Mouse (Mus musculus): ENCODE results near the gene Lsm14b. TPM values are rescaled to one million over a fixed set of nuclear protein-coding genes. Genes with fewer than 3 reads are reported as not detected.
A peak's percentile ranks its signal among the peaks of the same experiment; 100 is the strongest.

The Lsm14b gene
- total RNA-seq, 2 experiments from 2014 or later: 62.0 to 62.3 TPM

DNA sequence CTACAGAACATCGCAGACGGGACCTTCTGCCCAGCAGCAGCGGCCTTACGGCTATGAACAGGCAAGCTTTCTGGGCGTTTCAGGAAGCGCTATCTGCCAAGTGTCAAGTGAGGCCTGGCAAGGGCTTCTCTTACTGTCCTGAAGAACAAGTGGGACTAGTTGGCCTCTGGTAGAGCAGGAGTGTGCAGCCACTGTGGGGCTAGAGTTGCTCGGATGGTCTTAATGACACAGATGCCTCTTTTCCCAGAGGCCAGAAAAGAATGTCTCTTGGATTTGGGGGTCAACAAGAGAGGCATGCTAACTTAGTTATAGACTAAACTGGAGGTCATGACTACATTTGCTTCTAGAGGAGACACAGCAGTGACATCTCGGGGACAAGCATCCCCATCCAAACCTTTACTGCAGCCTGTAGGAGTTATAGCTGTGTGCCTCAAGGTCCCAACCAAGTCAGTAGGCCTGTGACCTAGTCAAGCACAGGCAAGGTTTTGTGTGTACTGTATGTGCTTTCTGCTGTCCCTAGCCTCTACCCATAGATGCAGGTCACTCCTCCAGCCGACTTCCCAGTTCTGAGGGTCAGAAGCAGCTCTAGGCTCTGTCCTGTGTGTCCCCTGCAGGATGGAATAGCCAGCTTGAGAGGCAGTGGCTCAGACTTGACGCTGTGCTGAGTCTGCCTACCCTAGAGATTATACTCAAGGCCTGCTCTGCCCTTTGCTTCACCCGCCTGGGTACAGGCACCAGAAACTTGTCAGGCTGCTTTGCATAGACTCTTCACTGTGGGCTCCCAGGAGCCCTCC, 38.7 kb downstream of the Lsm14b start:
- DNase-seq: peak; percentile 39 to 42

DNA sequence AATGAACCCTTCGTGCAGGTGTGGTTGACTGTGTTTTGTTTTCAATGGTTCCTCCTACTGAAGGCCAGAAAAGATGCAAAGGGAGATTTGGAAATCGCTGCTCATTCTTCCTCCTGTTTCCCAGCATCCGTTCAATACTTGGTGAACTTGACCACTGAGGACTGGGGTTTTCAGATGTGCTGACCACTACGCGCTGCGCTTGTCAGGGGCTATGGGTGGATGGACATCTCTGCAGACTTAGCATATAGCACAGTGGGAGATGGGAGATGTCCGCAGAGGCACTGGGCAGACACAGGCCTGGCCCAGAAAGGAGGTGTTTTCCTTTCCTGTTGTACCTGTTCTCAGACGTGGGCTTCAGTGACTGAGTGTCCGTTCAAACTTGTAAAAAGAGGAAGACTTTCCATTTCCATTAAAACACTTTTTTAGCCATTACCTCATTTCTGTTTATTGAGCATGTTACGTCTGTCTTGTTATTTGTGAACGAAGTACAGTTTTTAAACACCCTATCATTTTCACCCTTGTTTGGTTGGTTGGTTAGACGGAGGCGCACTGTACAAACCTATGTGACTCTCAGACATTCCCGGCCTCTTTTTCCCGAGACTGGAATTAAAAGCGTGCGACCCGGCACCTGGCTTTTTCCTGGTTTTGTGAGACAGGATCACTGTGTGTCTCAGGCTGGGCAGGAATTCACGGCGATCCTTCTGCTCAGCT, 45.1 kb downstream of the Lsm14b start:
- DNase-seq: peak in 1 of 2 experiments; percentile 19

DNA sequence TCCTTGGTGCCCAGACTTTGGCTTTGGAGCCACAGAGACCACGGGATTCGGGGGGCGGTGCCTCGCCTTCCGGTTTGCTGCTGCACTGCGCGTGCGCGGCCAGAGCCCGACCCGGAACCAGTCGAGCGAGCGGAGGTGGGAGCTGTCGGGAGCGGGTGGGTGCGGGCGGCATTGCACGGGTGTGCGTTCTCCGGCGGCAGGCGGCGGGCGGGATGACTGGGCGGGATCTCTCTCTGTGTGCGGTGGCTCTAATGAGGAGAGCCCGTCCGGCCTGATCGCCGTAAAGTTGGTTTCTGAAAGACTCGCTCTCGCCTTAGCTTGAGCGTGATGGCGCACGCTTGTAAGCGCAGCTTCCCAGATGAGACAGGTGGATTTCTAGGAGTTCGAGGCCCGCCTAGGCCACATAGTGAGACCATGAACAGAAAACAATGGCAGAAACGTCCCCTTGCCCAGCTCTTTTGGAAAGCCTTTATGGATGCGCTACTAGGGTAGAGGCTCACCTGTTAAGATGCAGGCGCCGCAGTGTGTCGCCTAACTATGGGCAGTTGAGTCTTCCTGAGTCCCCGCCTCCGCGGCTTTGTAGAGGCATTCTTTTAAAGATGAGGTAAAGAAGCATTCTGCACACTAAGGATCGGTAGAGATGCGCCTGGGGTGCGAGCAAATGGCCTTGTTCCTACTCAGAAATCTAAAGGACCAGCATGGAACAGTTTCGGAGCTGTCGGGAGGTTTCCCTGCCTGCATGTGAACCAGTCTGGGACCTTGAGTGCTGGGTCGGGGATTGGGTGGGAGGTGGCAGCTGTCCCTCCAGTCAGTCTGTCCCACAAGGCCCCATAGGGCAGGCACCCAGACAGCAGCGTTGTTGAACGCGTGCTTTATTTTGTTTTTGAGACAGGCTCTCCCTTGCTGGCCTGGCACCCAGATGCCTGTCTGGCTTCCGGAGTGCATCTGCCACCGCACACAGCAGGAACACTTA, 46.0 kb downstream of the Lsm14b start, which contains the start of gene Mtg2:
Mtg2 (plus strand) TSS at position 108 of the 973 bp plus-strand sequence.
- DNase-seq: peak; percentile 96 to 98

DNA sequence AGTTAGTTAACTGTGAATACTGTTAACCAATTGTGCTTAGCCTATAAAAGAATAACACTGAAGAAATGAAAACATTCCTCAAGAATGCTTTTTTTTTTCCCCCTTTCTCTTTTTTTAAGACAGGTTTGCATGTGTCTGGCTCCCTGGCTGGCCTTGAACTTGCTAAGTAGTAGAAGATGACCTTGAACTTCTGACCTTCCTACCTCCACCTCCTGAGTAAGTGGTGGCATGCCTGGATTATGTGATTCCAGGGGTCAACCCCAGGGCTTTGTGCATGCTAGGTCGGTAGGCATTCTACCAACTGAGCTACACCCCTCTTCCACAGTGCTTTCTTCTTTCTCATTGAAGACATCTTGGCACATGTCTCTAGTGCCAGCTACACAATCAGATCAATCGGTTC, 46.9 kb downstream of the Lsm14b start:
- no peak for DNase-seq

DNA sequence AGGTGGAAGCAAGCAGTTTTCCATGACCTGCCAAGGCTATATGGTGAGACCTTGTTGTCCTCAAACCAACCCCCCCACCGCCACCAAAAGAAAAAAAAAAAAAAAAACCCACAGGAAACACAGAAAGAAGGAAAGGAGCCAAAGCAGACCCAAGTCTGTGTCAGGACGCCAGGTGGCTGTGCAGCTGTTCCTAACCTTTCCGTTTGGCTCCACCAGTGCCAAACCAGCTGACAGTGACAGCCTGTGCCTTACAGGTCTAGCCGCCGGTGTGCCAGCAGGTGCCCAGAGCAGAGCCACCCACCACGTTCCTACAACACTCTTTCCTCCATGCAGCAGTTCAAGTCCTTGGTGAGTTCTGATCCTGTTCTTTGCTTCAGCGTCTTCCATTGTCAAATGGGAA, 48.1 kb downstream of the Lsm14b start:
- no peak for DNase-seq

DNA sequence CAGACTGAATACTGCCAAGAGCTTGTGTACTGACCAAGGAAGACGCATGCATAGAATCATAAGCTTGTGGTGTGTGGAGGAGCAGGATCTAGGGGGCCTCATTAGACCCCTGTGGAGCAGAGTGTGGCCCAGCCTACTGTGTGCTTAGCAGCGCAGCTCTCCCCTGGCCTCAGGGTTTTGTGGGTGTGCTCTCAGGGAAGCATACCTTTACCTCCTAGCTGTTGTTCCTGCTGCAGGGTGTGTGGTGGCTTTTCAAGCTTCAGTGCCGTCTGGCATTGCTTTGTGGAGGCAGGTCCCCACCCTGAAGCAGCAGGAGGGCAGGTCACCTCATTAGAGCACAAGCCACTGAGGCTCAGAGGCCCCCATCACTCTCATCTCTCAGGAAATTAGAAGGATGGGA, 52.8 kb downstream of the Lsm14b start:
- no peak for DNase-seq

DNA sequence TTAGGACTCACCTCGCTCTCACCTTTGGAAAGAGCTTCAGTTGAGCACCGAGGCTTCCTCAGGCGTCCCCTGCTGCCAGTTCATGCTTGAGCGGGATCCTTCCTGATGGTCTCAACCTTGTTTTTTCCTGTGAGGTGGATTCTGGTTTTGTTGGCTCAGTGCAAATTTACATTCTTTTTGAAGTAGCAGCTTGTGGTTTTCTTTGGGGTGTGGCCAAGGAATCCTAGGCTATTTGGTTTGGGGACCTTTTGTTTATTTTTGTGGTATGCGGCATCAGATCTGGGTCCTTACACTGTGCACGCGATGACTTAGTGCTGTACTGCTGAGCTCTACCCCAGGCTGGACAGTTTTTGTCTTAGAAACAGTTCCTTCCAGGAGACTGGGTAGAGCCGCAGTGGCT, 55.9 kb downstream of the Lsm14b start:
- DNase-seq: no peak

DNA sequence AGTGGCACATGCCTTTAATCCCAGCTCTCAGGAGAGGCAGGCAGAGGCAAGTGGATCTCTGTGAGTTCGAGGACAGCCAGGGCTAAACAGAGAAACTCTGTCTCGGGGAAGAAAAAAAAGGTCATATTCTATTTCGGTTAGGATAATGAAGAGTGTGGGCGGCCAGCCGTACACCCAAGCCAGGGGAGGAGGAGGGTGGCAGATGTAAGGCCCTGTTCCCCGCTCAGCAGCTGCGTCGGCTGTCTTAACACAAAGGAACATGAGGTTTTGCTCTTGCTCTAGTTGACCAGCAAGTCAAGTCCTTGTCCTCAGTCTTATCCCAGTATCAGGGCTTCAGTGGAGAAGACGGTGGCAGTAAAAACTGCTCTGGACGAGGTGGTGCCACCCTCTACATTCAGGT, 58.3 kb downstream of the Lsm14b start:
- no peak for DNase-seq

DNA sequence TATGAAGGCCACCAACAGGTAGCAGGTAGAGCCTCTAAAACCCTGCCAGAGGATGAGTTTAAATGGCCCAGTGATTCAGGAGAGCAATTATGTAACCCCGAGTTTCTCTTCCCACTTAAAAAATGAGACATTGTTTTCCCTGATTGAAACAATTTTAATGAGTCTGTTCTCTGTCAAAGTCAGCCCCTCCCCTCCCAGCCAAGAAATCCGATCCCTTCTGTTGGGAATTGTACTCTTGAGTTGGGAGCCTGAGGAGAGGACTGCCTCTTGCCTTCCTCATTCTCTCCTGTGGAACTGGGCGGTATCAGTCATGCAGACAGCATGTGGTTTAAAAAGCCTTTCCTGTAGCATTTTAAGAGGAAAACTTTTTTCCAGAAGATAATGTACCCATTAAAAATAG, 59.8 kb downstream of the Lsm14b start:
- no peak for DNase-seq

Other genes with a start within 250 kb of the Lsm14b start
- gene Taf4, start 48.3 kb upstream of the Lsm14b start, total RNA-seq (2021): 10 to 100 TPM; 17.1 to 17.7 TPM
- 100 to 1,000 TPM; 151 to 161 TPM for gene Psma7, start 17.4 kb downstream of the Lsm14b start, total RNA-seq (2021)
- 1 to 10 TPM; 1.9 TPM for gene Ss18l1, start 17.5 kb downstream of the Lsm14b start, total RNA-seq (2021)
- 10 to 100 TPM; 27.3 to 31.7 TPM for gene Mtg2, start 45.6 kb downstream of the Lsm14b start, total RNA-seq (2021)
- gene Hrh3, start 79.5 kb downstream of the Lsm14b start, total RNA-seq (2021): not detected
- 10 to 100 TPM; 32.9 to 36.0 TPM for gene Osbpl2, start 94.3 kb downstream of the Lsm14b start, total RNA-seq (2021)
- gene Adrm1, start 146.5 kb downstream of the Lsm14b start, total RNA-seq (2021): 10 to 100 TPM; 84.0 to 86.8 TPM
- 10 to 100 TPM; 72.2 to 78.5 TPM for gene Lama5, start 200.9 kb downstream of the Lsm14b start, total RNA-seq (2021)
- gene Rps21, start 232.4 kb downstream of the Lsm14b start, total RNA-seq (2021): 100 to 1,000 TPM; 561 to 600 TPM
- 10 to 100 TPM; 10.9 TPM for gene Cables2, start 248.5 kb downstream of the Lsm14b start, total RNA-seq (2021)